Mouse (Mus musculus): ENCODE data around the gene Slc17a9.

Gene Slc17a9

GRCm38 (mm10) chr2:180724585-180725413, at the start of gene Slc17a9:
Gene Slc17a9 (plus strand): TSS chr2:180725263.
- no peak for DNase-seq

GRCm38 (mm10) chr2:180676706-180677105, 48.4 kb upstream of the Slc17a9 start:
- no peak for DNase-seq

GRCm38 (mm10) chr2:180678609-180679140, 46.4 kb upstream of the Slc17a9 start:
- DNase-seq: peak; percentile 66

GRCm38 (mm10) chr2:180681225-180681624, 43.8 kb upstream of the Slc17a9 start:
- DNase-seq: no peak

GRCm38 (mm10) chr2:180683524-180683923, 41.5 kb upstream of the Slc17a9 start:
- no peak for DNase-seq

- no peak for DNase-seq
Measured at GRCm38 (mm10) chr2:180684031-180684430, 41.0 kb upstream of the Slc17a9 start.

GRCm38 (mm10) chr2:180689841-180690240, 35.2 kb upstream of the Slc17a9 start:
- DNase-seq: no peak

GRCm38 (mm10) chr2:180692630-180693029, 32.4 kb upstream of the Slc17a9 start:
- no peak for DNase-seq

GRCm38 (mm10) chr2:180695176-180695575, 29.9 kb upstream of the Slc17a9 start:
- no peak for DNase-seq

- no peak for DNase-seq
Measured at GRCm38 (mm10) chr2:180700457-180700856, 24.6 kb upstream of the Slc17a9 start.

GRCm38 (mm10) chr2:180701053-180701766, 23.9 kb upstream of the Slc17a9 start:
- no peak for DNase-seq

GRCm38 (mm10) chr2:180701767-180702621, 23.1 kb upstream of the Slc17a9 start:
- peak; percentile 92 for DNase-seq

GRCm38 (mm10) chr2:180702701-180703149, 22.3 kb upstream of the Slc17a9 start:
- no peak for DNase-seq

- no peak for DNase-seq
Measured at GRCm38 (mm10) chr2:180703175-180703574, 21.9 kb upstream of the Slc17a9 start.

GRCm38 (mm10) chr2:180703645-180704359, 21.3 kb upstream of the Slc17a9 start:
- DNase-seq: no peak

GRCm38 (mm10) chr2:180704591-180704990, 20.5 kb upstream of the Slc17a9 start:
- no peak for DNase-seq

- DNase-seq: no peak
Measured at GRCm38 (mm10) chr2:180705066-180705465, 20.0 kb upstream of the Slc17a9 start.

GRCm38 (mm10) chr2:180705975-180706374, 19.1 kb upstream of the Slc17a9 start:
- no peak for DNase-seq

GRCm38 (mm10) chr2:180709023-180709922, 15.8 kb upstream of the Slc17a9 start:
- DNase-seq: no peak

- DNase-seq: peak; percentile 94
Measured at GRCm38 (mm10) chr2:180709923-180710272, 15.2 kb upstream of the Slc17a9 start, which contains the start of the genes Dido1 and Gid8. Gene Dido1 (minus strand): TSS chr2:180709999. Gene Gid8 (plus strand): TSS chr2:180710117.

All from cerebellum, adult 8-10 months (tissue).